Mouse (Mus musculus): Measurements from ENCODE around the gene Slc9a8. TPM values are rescaled to one million over a fixed set of nuclear protein-coding genes. Genes with fewer than 3 reads are reported as not detected.

The Slc9a8 gene
- polyA plus RNA-seq, 1 experiment from 2014 or later = 20.9 TPM

GRCm38 (mm10) chr2:167476200-167476688 is 54.7 kb downstream of the Slc9a8 start:
- H3K4me2 ChIP-seq = no peak overlapping the region; the same call in 1 of the 2 replicates

DNA sequence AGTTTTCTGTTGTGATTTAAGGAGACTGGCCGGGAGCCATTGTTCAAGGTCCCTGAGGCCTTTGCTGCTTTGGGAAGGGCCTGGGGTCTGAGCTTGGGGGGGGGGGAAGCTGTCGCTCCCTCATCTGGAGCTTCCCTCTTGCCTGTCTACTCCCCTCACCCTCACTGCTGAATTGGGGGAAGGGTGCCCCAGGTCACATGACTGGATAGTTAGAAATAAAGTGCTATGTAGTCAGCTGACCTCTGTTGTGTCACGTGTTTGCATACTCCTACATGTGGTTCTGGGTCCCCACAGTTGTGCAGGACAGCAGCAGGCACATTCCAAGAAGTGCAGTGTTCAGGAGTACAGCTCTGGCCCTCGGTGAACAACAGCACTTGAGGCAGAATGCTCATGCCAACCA is 55.2 kb downstream of the Slc9a8 start:
- no peak overlapping the region for H3K9ac ChIP-seq

More at GRCm38 (mm10) chr2:167476200-167476688, 54.7 kb downstream of the Slc9a8 start:
- peak; percentile 83 for ATAC-seq (ENCODE audit: low FRiP score, low read depth)
- Histone ChIP-seq H3K36me3 (peaks cover 28% of the 10 kb centered on the region), H3K4me1 (replicated peaks) (peaks cover 25% of the 10 kb centered on the region), H3K9me3 (no peaks in the 10 kb centered on the region), H3K27me3 (no peaks in the 10 kb centered on the region), H3K4me3 (no peak overlapping the region), H3K27ac (replicated peaks) (peak overlapping the region; percentile 81), H3K9ac (no peak overlapping the region)
- WGBS = 11% methylated on average over 7 of the region's 7 CpGs

DNA sequence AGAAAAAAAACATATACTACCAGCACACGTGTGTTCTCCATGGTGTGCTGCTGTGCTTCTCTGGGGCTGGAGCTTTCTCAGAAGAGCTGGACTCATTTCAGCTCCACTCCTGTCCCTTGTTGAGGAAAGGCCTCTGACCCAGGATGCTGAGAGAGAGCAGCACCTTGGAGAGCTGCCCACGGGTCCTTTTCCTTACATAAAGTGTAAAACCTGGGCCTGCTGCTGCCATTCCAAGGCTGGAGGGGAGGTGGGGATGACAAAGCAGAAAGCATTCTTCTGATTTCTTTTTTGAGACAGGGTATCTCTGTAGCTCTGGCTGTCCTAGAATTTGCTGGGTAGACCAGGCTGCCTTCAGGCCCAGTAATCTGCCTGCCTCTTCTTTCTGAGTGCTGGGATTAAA is 56.6 kb downstream of the Slc9a8 start:
- Histone ChIP-seq H3K36me3 (peaks cover 20% of the 10 kb centered on the region), H3K9me3 (no peaks in the 10 kb centered on the region), H3K27ac (replicated peaks) (no peak overlapping the region), H3K27me3 (no peaks in the 10 kb centered on the region), H3K9ac (no peak overlapping the region; the same call in 1 of the 2 replicates), H3K4me2 (no peak overlapping the region), H3K4me1 (replicated peaks) (peaks cover 25% of the 10 kb centered on the region), H3K4me3 (no peak overlapping the region)
- ATAC-seq (ENCODE audit: low FRiP score, low read depth) = no peak
- 44% methylated on average over 2 of the region's 2 CpGs for WGBS

More for the DNA sequence above, 55.2 kb downstream of the Slc9a8 start:
- Histone ChIP-seq H3K4me2 (no peak overlapping the region), H3K27me3 (no peaks in the 10 kb centered on the region), H3K4me3 (no peak overlapping the region), H3K4me1 (replicated peaks) (peaks cover 25% of the 10 kb centered on the region), H3K27ac (replicated peaks) (peak overlapping the region; percentile 81), H3K36me3 (peaks cover 24% of the 10 kb centered on the region), H3K9me3 (no peaks in the 10 kb centered on the region)
- 58% methylated on average over 4 of the region's 4 CpGs for WGBS
- no peak for ATAC-seq (ENCODE audit: low FRiP score, low read depth)

DNA sequence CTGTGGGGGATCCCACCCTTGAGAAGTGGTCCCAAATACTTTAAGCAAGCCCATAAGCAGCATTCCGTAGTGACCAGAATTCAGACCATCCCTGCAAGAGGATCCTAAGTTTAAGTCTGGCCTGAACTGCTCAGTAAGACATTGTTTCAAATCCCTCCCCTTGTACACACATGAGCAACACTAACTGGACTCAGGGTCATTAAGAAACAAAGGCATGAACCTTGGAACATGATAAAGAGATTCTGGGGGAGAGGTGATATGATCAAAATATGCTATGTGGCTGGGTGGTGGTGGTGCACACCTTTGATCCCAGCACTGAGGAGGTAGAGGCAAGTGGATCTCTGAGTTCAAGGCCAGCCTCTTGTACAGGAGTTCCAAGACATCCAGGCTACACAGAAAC is 58.0 kb downstream of the Slc9a8 start:
- H3K27me3 ChIP-seq = no peaks in the 10 kb centered on the region
- no peaks in the 10 kb centered on the region for H3K9me3 ChIP-seq
- H3K4me1 ChIP-seq (replicated peaks) = peaks cover 26% of the 10 kb centered on the region
- no peak overlapping the region for H3K27ac ChIP-seq (replicated peaks)
- H3K4me3 ChIP-seq = no peak overlapping the region
- ATAC-seq (ENCODE audit: low FRiP score, low read depth) = no peak
- no peak overlapping the region for H3K9ac ChIP-seq
- H3K36me3 ChIP-seq = peaks cover 15% of the 10 kb centered on the region
- 92% methylated on average over 1 of the region's 1 CpGs for WGBS
- no peak overlapping the region for H3K4me2 ChIP-seq

DNA sequence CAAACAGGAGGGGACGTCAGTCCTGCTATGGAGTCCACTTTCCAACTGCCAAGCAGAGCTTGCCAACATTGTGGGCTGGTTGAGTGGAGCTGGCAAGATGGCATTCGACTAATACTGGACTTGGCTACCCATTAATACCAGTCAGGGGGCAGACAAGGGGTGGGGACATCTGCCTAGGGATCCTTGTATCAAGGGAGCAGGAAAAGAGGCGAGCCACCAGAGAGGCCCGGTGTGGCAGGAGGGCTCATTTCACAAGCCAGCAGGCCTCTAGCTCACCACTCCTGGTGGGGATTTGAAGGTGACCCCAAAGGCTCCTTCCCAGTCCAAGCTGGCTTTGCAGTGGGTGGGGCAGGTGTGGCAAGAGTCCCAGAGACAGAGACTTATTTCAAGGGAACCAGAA is 61.2 kb downstream of the Slc9a8 start:
- peaks cover 30% of the 10 kb centered on the region for H3K4me1 ChIP-seq (replicated peaks)
- no peak overlapping the region for H3K9ac ChIP-seq
- H3K27ac ChIP-seq (replicated peaks) = no peak overlapping the region
- H3K9me3 ChIP-seq = no peaks in the 10 kb centered on the region
- no peak overlapping the region for H3K4me2 ChIP-seq
- no peak for ATAC-seq (ENCODE audit: low FRiP score, low read depth)
- H3K4me3 ChIP-seq = no peak overlapping the region
- no peaks in the 10 kb centered on the region for H3K27me3 ChIP-seq
- peaks cover 14% of the 10 kb centered on the region for H3K36me3 ChIP-seq
- WGBS = 87% methylated on average over 4 of the region's 4 CpGs

- no peak overlapping the region for H3K4me2 ChIP-seq
- H3K4me3 ChIP-seq = no peak overlapping the region
- ATAC-seq (ENCODE audit: low FRiP score, low read depth) = no peak
- WGBS = 95% methylated on average over 27 of the region's 27 CpGs
- H3K4me1 ChIP-seq (replicated peaks) = peaks cover 31% of the 10 kb centered on the region
- no peaks in the 10 kb centered on the region for H3K9me3 ChIP-seq
- H3K36me3 ChIP-seq = peaks cover 14% of the 10 kb centered on the region
- H3K27me3 ChIP-seq = no peaks in the 10 kb centered on the region
- H3K27ac ChIP-seq (replicated peaks) = no peak overlapping the region
- H3K9ac ChIP-seq = no peak overlapping the region
Measured at GRCm38 (mm10) chr2:167483081-167483826, 61.7 kb downstream of the Slc9a8 start.

DNA sequence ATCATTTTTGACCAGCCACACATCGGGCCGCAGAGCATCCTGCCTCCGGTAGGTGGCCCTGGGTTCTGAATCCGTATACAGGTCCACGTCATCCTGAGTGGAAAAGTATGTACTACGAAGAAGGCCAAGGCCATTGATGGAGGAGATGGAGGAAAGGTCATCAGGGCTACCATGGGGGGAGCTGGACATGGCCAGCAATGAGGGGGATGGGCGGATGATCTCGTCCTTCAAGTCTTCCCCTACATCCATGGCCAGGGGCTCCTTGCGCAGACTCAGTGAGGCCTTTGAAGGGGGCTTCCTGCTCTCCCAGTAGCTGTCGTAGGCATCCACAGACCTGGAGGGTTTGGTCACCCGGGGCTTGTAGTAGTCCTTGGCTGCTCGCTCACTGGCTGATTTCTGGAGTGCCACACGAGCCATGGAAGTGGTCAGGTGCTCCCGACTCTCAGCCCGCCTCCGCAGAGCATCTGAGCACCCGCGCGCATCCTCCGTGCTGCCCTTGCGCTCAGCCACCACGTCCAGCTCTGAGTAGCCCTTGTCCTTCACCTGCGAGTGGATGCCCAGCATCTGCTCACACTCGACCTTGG is 62.4 kb downstream of the Slc9a8 start:
- Histone ChIP-seq H3K9me3 (no peaks in the 10 kb centered on the region), H3K27me3 (no peaks in the 10 kb centered on the region), H3K4me2 (no peak overlapping the region), H3K9ac (no peak overlapping the region), H3K36me3 (peaks cover 14% of the 10 kb centered on the region), H3K4me3 (no peak overlapping the region), H3K27ac (replicated peaks) (no peak overlapping the region), H3K4me1 (replicated peaks) (peaks cover 31% of the 10 kb centered on the region)
- no peak for ATAC-seq (ENCODE audit: low FRiP score, low read depth)
- WGBS = 96% methylated on average over 24 of the region's 24 CpGs

- peak; percentile 16; the same call in 1 of the 2 replicates for ATAC-seq (ENCODE audit: low FRiP score, low read depth)
- Histone ChIP-seq H3K4me1 (replicated peaks) (peaks cover 35% of the 10 kb centered on the region), H3K9me3 (no peaks in the 10 kb centered on the region), H3K4me3 (no peak overlapping the region), H3K4me2 (no peak overlapping the region), H3K27me3 (no peaks in the 10 kb centered on the region), H3K36me3 (peaks cover 14% of the 10 kb centered on the region), H3K27ac (replicated peaks) (peak overlapping the region; percentile 56; the same call in 1 of the 2 replicates), H3K9ac (no peak overlapping the region)
- WGBS = 93% methylated on average over 11 of the region's 11 CpGs
Measured at GRCm38 (mm10) chr2:167484932-167485331, 63.4 kb downstream of the Slc9a8 start.

DNA sequence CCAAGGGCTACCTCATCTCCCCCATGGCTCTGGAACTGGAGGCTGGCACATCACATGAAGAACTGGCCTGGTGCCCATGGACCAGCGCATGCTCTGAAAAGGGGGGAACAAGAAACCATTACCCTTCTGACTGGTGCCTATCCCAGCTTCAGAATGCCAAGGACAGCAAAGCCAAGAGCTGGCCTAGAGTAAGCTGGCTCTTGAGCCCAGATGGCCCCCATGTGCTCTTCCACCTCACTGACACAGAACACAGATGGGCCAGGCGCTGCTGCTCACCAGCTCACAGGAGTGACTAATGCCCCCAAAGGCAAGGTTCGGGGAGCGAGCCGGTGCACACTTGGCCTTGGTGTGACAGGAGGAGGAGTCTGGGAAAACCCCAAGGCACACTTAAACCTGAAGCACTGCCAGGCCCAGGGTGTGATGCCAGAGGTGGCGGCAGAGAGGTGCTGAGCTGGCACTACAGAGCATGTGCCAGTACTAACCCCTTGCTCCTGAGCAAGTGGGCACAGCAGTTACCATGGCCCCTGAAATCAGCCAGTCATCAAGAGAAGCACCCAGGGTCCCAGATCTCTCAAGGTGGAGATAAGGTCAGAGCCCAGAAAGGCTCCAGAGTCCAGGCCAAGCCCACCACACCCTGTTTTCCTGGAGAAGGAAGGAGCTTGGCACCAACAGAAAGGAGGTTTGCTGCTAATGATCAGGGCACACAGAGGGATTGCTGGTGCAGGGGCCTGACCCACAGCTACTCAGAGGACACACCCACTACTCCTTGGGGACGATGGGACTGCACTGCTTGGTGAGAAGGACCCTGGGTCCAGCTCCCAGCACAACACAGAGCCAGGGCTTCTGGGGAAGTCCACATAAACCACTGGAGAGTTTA is 64.2 kb downstream of the Slc9a8 start:
- Histone ChIP-seq H3K4me1 (replicated peaks) (peaks cover 42% of the 10 kb centered on the region), H3K4me3 (no peak overlapping the region), H3K4me2 (no peak overlapping the region), H3K9me3 (no peaks in the 10 kb centered on the region), H3K27ac (replicated peaks) (peak overlapping the region; percentile 57), H3K9ac (no peak overlapping the region), H3K27me3 (no peaks in the 10 kb centered on the region), H3K36me3 (peaks cover 14% of the 10 kb centered on the region)
- WGBS = 67% methylated on average over 7 of the region's 7 CpGs
- ATAC-seq (ENCODE audit: low FRiP score, low read depth) = peak; percentile 70

- Histone ChIP-seq H3K9ac (no peak overlapping the region), H3K4me3 (no peak overlapping the region), H3K4me2 (no peak overlapping the region), H3K27me3 (no peaks in the 10 kb centered on the region), H3K27ac (replicated peaks) (peak overlapping the region; percentile 57; the same call in 1 of the 2 replicates), H3K4me1 (replicated peaks) (peaks cover 50% of the 10 kb centered on the region), H3K36me3 (peaks cover 14% of the 10 kb centered on the region), H3K9me3 (no peaks in the 10 kb centered on the region)
- no peak for ATAC-seq (ENCODE audit: low FRiP score, low read depth)
- 89% methylated on average over 4 of the region's 4 CpGs for WGBS
Measured at GRCm38 (mm10) chr2:167486573-167486972, 65.1 kb downstream of the Slc9a8 start.

DNA sequence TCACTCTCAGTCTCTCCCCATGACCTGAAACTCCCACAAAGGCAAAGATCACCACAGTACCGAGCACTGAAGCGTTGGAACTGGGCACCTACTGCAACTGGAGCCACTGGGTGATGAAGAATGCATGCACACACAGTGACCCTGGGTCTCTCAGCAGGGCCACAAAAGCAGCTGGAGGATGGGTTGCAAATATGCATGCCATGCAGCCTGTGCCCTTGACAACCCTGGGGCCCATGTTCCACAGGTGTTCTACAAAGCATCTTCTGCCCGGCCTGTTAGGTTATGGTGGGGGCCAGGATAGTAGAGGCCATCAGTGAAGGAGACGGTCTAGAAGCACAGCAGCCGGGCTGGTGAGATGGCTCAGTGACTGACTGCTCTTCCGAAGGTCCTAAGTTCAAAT is 66.0 kb downstream of the Slc9a8 start:
- no peak for ATAC-seq (ENCODE audit: low FRiP score, low read depth)
- 90% methylated on average over 6 of the region's 6 CpGs for WGBS
- H3K9ac ChIP-seq = no peak overlapping the region
- H3K36me3 ChIP-seq = peaks cover 13% of the 10 kb centered on the region
- H3K9me3 ChIP-seq = no peaks in the 10 kb centered on the region
- H3K27ac ChIP-seq (replicated peaks) = no peak overlapping the region
- H3K4me3 ChIP-seq = no peak overlapping the region
- no peak overlapping the region for H3K4me2 ChIP-seq
- no peaks in the 10 kb centered on the region for H3K27me3 ChIP-seq
- peaks cover 55% of the 10 kb centered on the region for H3K4me1 ChIP-seq (replicated peaks)

- H3K27ac ChIP-seq (replicated peaks) = no peak overlapping the region
- no peaks in the 10 kb centered on the region for H3K9me3 ChIP-seq
- H3K4me1 ChIP-seq (replicated peaks) = peaks cover 55% of the 10 kb centered on the region
- 90% methylated on average over 6 of the region's 6 CpGs for WGBS
- no peak overlapping the region for H3K4me2 ChIP-seq
- H3K27me3 ChIP-seq = no peaks in the 10 kb centered on the region
- H3K36me3 ChIP-seq = peaks cover 9% of the 10 kb centered on the region
- no peak overlapping the region for H3K4me3 ChIP-seq
- H3K9ac ChIP-seq = no peak overlapping the region
- ATAC-seq (ENCODE audit: low FRiP score, low read depth) = no peak
Measured at GRCm38 (mm10) chr2:167487994-167488393, 66.5 kb downstream of the Slc9a8 start.
